Mouse (Mus musculus) liver, embryonic 16.5 days (tissue): ENCODE data around the gene Arid4a. TPM values are rescaled to one million over a fixed set of nuclear protein-coding genes. Genes with fewer than 3 reads are reported as not detected.
"Not testable (repeated sequence)": the region's sequence is repeated elsewhere in the genome, so short reads cannot be mapped to it uniquely, and the experiment has no call there.

Experiments used
- ATAC-seq: fragments of 200-750 bp; cut with Nextera tagmentation; 2 replicates; pipeline ENCODE4 v1.8.0; 2017; ENCODE audit warnings: low read depth, mild to moderate bottlenecking, moderate number of reproducible peaks, moderate library complexity
- H3K27ac ChIP-seq: fragments of 300-500 bp; sonication (generic); 2 replicates; pipeline ENCODE4 v1.5.1; 2014; ENCODE audit warnings: mild to moderate bottlenecking, low read length
- H3K27me3 ChIP-seq: fragments of 300-500 bp; sonication (generic); 2 replicates; pipeline ENCODE4 v1.6.1; 2014; ENCODE audit warnings: low read depth, low read length, mixed read lengths; ENCODE audit not compliant: control insufficient read depth, insufficient read depth
- H3K36me3 ChIP-seq: fragments of 300-500 bp; sonication (generic); 2 replicates; pipeline ENCODE4 v1.6.1; 2014; ENCODE audit warnings: mild to moderate bottlenecking; ENCODE audit not compliant: control insufficient read depth, insufficient read depth
- H3K4me1 ChIP-seq: fragments of 300-500 bp; sonication (generic); 2 replicates; pipeline ENCODE4 v1.6.1; 2014; ENCODE audit warnings: low read depth, low read length, mixed read lengths; ENCODE audit not compliant: control insufficient read depth
- H3K4me2 ChIP-seq: fragments of 300-500 bp; sonication (generic); 2 replicates; pipeline ENCODE4 v1.6.1; 2014; ENCODE audit warnings: low read depth, low read length, mixed read lengths
- H3K4me3 ChIP-seq: fragments of 300-500 bp; sonication (generic); 2 replicates; pipeline ENCODE4 v1.5.1; 2014; ENCODE audit warnings: low read depth, mild to moderate bottlenecking, low read length
- H3K9ac ChIP-seq: fragments of 300-500 bp; sonication (generic); 2 replicates; pipeline ENCODE4 v1.6.1; 2014; ENCODE audit warnings: low read depth, low read length
- H3K9me3 ChIP-seq: fragments of 300-500 bp; sonication (generic); replicated peaks from 2 replicates; pipeline ENCODE4 v1.6.1; 2016; ENCODE audit warnings: low read length; ENCODE audit not compliant: control insufficient read depth
- WGBS: fragments of 180-500 bp; shearing (Covaris S2); extraction: QIAGEN DNeasy Blood & Tissue Kit; methylation state at CpG from one replicate; pipeline ENCODE4 v1.1.7; 2014; ENCODE audit not compliant: insufficient replicate concordance; 5-methylcytosine and 5-hydroxymethylcytosine counted together
- polyA plus RNA-seq: library from polyadenylated mRNA; unstranded; fragments of >200 nt; fragmentation: Nextera tagmentation; extraction: Ambion mirVana; gene quantifications from 2 replicates; pipeline ENCODE4 v1.2.1, GENCODE M21; 2015

The Arid4a gene
- polyA plus RNA-seq, 1 experiment from 2014 or later = 21.3 TPM

DNA sequence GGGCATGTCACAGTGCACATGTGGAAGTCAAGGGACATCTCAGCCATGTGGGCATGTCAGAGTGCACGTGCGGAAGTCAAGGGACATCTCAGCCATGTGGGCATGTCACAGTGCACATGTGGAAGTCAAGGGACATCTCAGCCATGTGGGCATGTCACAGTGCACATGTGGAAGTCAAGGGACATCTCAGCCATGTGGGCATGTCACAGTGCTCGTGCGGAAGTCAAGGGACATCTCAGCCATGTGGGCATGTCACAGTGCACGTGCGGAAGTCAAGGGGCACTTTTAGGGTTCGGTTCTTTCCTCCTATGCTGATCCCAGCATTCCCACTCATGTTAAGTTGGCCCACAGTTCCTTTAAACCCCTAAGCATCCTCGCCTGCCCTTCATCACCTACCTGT lies 12.5 kb downstream of the Arid4a start:
- H3K27ac ChIP-seq, H3K27me3 ChIP-seq, H3K4me3 ChIP-seq, H3K9me3 ChIP-seq, H3K4me1 ChIP-seq, ATAC-seq, H3K4me2 ChIP-seq, H3K9ac ChIP-seq: not testable (repeated sequence)
- WGBS = 80% methylated on average over 8 of the region's 8 CpGs
- peaks cover 33% of the 10 kb centered on the region for H3K36me3 ChIP-seq

DNA sequence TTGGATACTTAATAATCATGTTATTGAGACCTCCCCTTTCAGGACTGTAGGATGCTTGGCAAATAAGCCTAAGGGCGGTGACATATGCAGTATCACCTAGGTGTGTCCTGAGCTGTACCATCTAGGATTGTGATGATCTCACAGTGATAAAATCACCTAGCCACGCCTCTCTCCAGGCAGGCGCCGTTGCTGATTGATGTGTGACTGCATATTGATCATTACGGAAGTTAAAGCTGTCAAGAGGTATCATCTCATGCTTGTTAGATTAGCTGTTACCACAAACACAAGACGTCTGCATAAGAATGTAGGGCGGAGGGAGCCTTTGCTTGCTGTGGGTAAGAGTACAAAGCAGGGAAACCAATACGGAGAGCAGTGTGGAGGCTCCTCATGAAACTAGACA lies 14.5 kb downstream of the Arid4a start:
- H3K4me2 ChIP-seq = no peak overlapping the region
- H3K4me3 ChIP-seq = no peak overlapping the region
- H3K4me1 ChIP-seq = no peaks in the 10 kb centered on the region
- no peak overlapping the region for H3K9ac ChIP-seq
- WGBS = 78% methylated on average over 8 of the region's 8 CpGs
- H3K36me3 ChIP-seq = peaks cover 20% of the 10 kb centered on the region
- H3K9me3 ChIP-seq = no peaks in the 10 kb centered on the region
- no peaks in the 10 kb centered on the region for H3K27me3 ChIP-seq
- H3K27ac ChIP-seq = no peak overlapping the region
- ATAC-seq = no peak

DNA sequence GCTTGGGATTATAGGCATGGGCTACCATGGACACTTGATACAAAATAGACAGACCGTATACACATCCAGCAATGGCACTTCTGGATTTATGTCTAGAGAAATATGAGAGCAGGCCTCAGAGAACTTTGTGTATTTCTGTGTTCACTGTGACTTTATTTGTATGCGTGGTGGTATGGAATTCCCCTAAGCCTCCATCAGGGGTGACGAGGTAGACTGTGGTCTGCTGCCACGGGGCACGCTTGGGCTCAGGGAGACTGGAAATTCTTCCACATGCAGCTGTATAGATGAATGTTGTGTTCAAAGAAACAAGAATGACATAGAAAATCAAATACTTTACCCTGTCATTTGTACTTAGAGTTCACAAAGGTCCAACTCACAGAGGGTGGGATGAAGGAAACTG lies 14.9 kb downstream of the Arid4a start:
- no peaks in the 10 kb centered on the region for H3K27me3 ChIP-seq
- 91% methylated on average over 5 of the region's 5 CpGs for WGBS
- H3K4me1 ChIP-seq = no peaks in the 10 kb centered on the region
- H3K27ac ChIP-seq = no peak overlapping the region
- peaks cover 16% of the 10 kb centered on the region for H3K36me3 ChIP-seq
- H3K4me3 ChIP-seq = no peak overlapping the region
- no peaks in the 10 kb centered on the region for H3K9me3 ChIP-seq
- ATAC-seq = no peak
- no peak overlapping the region for H3K4me2 ChIP-seq
- H3K9ac ChIP-seq = no peak overlapping the region

DNA sequence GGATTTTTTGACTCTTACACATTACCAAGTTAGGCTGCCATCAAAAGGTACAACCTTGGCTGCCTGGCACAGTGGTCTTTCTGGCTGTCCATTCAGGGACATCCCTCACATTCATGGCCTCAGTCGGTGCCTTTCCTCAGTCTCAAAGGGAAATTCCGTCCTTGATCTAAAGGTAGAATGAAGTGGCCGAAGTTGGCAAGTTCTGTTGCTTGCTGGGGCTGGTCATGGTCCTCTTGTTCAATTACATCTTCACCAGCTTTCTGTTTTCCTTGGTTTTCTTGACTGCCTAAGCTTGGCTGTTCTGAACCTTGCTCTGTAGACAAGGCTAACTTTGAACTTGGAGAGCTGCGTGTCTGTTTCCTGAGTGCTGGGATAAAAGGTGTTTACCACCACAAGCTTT lies 20.0 kb downstream of the Arid4a start:
- H3K27me3 ChIP-seq = no peaks in the 10 kb centered on the region
- no peak for ATAC-seq
- no peak overlapping the region for H3K27ac ChIP-seq
- WGBS = 86% methylated on average over 4 of the region's 4 CpGs
- H3K4me2 ChIP-seq = no peak overlapping the region
- no peak overlapping the region for H3K9ac ChIP-seq
- no peaks in the 10 kb centered on the region for H3K9me3 ChIP-seq
- no peak overlapping the region for H3K4me3 ChIP-seq
- H3K4me1 ChIP-seq = peaks cover 2% of the 10 kb centered on the region
- peaks cover 21% of the 10 kb centered on the region for H3K36me3 ChIP-seq

DNA sequence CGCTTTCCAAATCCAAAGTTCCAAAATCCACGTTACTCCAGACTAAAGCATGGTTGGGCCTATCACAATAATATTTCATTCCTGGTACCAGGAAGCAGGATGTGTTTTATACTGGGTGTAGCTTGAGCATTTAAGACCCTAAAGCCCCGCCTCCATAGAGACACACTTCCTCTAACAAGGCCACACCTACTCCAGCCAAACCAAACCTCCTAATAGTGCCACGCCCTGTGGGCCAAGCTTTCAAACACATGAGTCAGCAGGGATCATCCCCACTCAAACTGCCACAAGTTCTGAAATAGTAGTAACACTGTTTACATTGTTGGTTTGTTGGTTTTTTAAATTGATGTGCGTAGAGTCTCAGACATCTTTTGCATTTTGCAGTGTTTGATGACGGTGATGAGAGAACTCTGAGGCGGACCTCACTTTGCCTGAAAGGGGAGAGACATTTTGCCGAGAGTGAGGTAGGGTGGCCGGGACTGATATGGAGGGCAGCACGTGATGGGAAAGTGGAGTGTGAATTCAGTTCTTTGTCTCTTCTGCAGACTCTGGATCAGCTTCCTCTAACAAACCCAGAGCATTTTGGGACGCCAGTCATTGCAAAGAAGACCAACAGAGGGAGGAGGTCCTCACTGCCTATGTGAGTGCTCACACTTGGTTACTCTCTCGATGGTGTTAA lies 21.1 kb downstream of the Arid4a start:
- peak; percentile 79 for ATAC-seq
- H3K4me2 ChIP-seq = no peak overlapping the region
- H3K9ac ChIP-seq = no peak overlapping the region
- WGBS = 87% methylated on average over 12 of the region's 12 CpGs
- H3K4me1 ChIP-seq = peaks cover 2% of the 10 kb centered on the region
- no peaks in the 10 kb centered on the region for H3K27me3 ChIP-seq
- no peak overlapping the region for H3K4me3 ChIP-seq
- H3K27ac ChIP-seq = no peak overlapping the region
- H3K36me3 ChIP-seq = peaks cover 25% of the 10 kb centered on the region
- no peaks in the 10 kb centered on the region for H3K9me3 ChIP-seq

DNA sequence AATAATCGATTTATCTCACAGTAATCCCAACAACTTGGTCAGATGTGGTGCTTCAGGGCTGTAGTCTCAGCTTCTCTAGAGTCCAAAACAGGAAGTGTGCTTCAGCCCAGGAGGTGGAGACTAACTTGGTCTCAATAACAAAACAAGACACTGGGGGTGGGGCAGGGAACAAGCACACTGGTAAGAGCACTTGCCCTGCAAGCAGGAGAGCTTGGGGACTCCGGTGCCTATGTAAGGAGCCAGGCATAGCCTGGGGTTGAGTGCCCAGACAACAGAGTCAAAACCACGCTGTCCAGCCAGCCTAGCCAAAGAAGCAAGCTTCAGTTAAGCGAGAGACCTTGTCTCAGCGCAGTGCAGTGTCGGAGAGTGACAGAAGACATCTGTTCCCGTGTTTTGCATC lies 24.7 kb downstream of the Arid4a start:
- H3K36me3 ChIP-seq = peaks cover 32% of the 10 kb centered on the region
- no peaks in the 10 kb centered on the region for H3K27me3 ChIP-seq
- H3K4me1 ChIP-seq = peaks cover 2% of the 10 kb centered on the region
- H3K9me3 ChIP-seq = no peaks in the 10 kb centered on the region
- no peak overlapping the region for H3K9ac ChIP-seq
- ATAC-seq = peak; percentile 30
- no peak overlapping the region for H3K4me2 ChIP-seq
- no peak overlapping the region for H3K27ac ChIP-seq
- WGBS = 72% methylated on average over 7 of the region's 7 CpGs
- no peak overlapping the region for H3K4me3 ChIP-seq

DNA sequence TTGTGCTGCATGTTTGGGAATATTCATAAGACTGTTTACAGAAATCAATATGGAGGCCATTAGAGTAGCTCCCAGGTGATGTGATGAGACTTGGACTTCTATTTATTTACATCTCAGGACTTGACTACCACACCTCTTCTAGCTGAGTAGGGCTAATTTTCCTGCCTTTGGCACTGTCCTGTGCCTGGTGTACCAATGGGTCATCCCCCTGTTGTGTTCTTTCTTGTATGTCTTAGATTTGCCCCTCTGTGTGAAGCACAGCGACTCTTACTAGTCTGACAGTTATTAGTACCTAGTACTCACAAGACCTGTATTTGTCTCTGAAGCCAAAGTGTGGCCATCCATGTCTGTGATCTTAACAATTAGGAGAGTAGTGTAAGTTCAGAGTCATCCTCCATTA lies 26.7 kb downstream of the Arid4a start:
- no peak overlapping the region for H3K4me3 ChIP-seq
- ATAC-seq = no peak
- H3K4me2 ChIP-seq = no peak overlapping the region
- H3K36me3 ChIP-seq = peaks cover 38% of the 10 kb centered on the region
- no peak overlapping the region for H3K27ac ChIP-seq
- 86% methylated on average over 1 of the region's 1 CpGs for WGBS
- H3K4me1 ChIP-seq = no peaks in the 10 kb centered on the region; the same call in 1 of the 2 replicates
- no peaks in the 10 kb centered on the region for H3K9me3 ChIP-seq
- H3K27me3 ChIP-seq = no peaks in the 10 kb centered on the region
- no peak overlapping the region for H3K9ac ChIP-seq

DNA sequence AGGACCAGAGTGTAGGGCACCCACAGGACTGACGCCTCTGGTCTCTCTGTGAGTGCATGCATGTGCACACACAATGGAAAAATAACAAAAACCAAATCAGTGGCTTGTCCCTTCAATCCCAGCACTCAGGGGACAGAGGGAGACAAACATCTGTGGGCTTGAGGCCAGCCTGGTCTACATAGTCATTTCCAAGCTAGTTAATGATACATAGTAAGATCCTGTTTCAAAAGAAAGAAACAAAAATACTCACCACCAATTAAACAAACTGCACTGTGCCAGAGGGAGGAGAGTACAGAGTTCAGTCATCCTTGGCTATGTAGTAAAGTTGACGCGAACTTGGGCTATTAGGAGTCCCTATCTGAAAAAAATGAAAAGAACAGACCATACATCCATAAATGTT lies 27.8 kb downstream of the Arid4a start:
- peak overlapping the region; percentile 37; the same call in 1 of the 2 replicates for H3K27ac ChIP-seq
- H3K9me3 ChIP-seq = no peaks in the 10 kb centered on the region
- H3K36me3 ChIP-seq = peaks cover 35% of the 10 kb centered on the region
- H3K27me3 ChIP-seq = no peaks in the 10 kb centered on the region
- 72% methylated on average over 3 of the region's 3 CpGs for WGBS
- no peak overlapping the region for H3K4me3 ChIP-seq
- no peak overlapping the region for H3K9ac ChIP-seq
- peaks cover 2% of the 10 kb centered on the region for H3K4me1 ChIP-seq
- H3K4me2 ChIP-seq = no peak overlapping the region
- ATAC-seq = peak; percentile 74

DNA sequence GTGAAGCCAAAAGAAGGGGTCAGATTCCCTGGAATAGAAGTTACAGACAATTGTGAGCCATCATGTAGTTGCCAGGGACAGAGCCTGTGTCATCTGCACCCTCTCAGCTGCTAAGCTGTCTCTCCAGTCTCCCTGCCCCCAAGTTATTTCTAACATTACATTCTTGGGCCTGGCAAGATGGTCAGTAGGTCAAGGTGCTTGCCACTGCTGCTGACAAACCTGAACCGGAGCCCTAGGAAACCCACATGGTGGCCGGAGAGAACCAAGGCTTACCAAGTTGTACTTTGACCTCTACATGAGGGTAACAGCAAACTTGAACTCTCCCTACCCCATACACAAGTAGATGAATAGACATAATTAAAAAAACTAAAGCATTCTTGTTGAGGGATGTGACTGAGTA lies 28.7 kb downstream of the Arid4a start:
- no peak overlapping the region for H3K4me2 ChIP-seq
- no peak overlapping the region for H3K4me3 ChIP-seq
- peaks cover 32% of the 10 kb centered on the region for H3K36me3 ChIP-seq
- no peaks in the 10 kb centered on the region for H3K9me3 ChIP-seq
- peaks cover 2% of the 10 kb centered on the region for H3K4me1 ChIP-seq
- H3K27ac ChIP-seq = no peak overlapping the region
- ATAC-seq = no peak
- H3K27me3 ChIP-seq = no peaks in the 10 kb centered on the region
- no peak overlapping the region for H3K9ac ChIP-seq
- WGBS = 77% methylated on average over 2 of the region's 2 CpGs
